19 mouse cellular contexts compared by ENCODE assay signal in genomic region chr2:104041632-104042031, GRCm38 (mm10). TPM values are rescaled to one million over a fixed set of nuclear protein-coding genes. Genes with fewer than 3 reads are reported as not detected.
DNase-seq lines count a peak whose midpoint lies in the region; ATAC-seq and TF ChIP-seq lines count a peak whose summit lies in the region.
"Had no signal": no experiment of that assay in that cellular context is flagged by ENCODE, and none has a peak within 500 bp of the region (broad histone marks: within the 10 kb centered on the region; RNA-seq: fewer than 3 reads in every experiment).

No protein-coding gene starts in this region.

- 0 out of 2 replicates have a peak overlapping the region, but pooled peaks have one; percentile 14 for H3K27ac ChIP-seq in liver, embryonic 16.5 days (ENCODE audit: low read length)
- H3K27ac ChIP-seq in left cerebral cortex, adult 2 months = no peak overlapping the region
- H3K27ac ChIP-seq: heart, embryonic 15.5 days; macrophage had no signal

- no peak overlapping the region for H3K4me2 ChIP-seq in liver, embryonic 16.5 days (ENCODE audit: low read depth, low read length)
- H3K4me2 ChIP-seq: heart, embryonic 15.5 days had no signal

- H3K9ac ChIP-seq in liver, embryonic 16.5 days (ENCODE audit: low read depth, low read length) = no peak overlapping the region
- H3K9ac ChIP-seq: heart, embryonic 15.5 days had no signal

- intact Hi-C loops in left cerebral cortex, adult 2 months (cut with DNase I) = no loop called here

- no peak for TF ChIP-seq CTCF in left cerebral cortex, adult 2 months (IDR thresholded peaks at IDR 0.05)

- ATAC-seq in CD4-positive, CD25-positive, alpha-beta regulatory T cell, adult 4 months = peak; percentile 57
- ATAC-seq in liver, embryonic 16.5 days (ENCODE audit: low read depth) = no peak
- ATAC-seq: activated CD4-positive, CD25-positive, alpha-beta regulatory T cell, adult 4 months; hindbrain, embryonic 16.5 days had no signal

- H3K4me3 ChIP-seq in liver, embryonic 16.5 days (ENCODE audit: low read depth, low read length) = no peak overlapping the region
- H3K4me3 ChIP-seq in left cerebral cortex, adult 2 months = no peak overlapping the region
- H3K4me3 ChIP-seq: heart, embryonic 15.5 days had no signal

- 68% methylated on average over 5 of the region's 5 CpGs for WGBS in liver, embryonic 16.5 days (ENCODE audit: insufficient replicate concordance)

- no peaks in the 10 kb centered on the region for H3K9me3 ChIP-seq in liver, embryonic 16.5 days (replicated peaks; ENCODE audit: control insufficient read depth, low read length)
- H3K9me3 ChIP-seq: heart, embryonic 15.5 days had no signal

- peaks cover 35% of the 10 kb centered on the region for H3K36me3 ChIP-seq in liver, embryonic 16.5 days (ENCODE audit: control insufficient read depth, insufficient read depth)

- peaks cover 17% of the 10 kb centered on the region for H3K4me1 ChIP-seq in liver, embryonic 16.5 days (ENCODE audit: control insufficient read depth, low read depth, low read length)
- H3K4me1 ChIP-seq: heart, embryonic 15.5 days had no signal

- no peaks in the 10 kb centered on the region for H3K27me3 ChIP-seq in liver, embryonic 16.5 days (ENCODE audit: control insufficient read depth, insufficient read depth, low read depth, low read length)
- H3K27me3 ChIP-seq: heart, embryonic 15.5 days had no signal

- DNase-seq in kidney, postnatal 4 days = peak; percentile 11 to 13
- no peak for DNase-seq in kidney, adult 8-10 months
- peak; percentile 63 for DNase-seq in adrenal gland, postnatal 10 days
- no peak for DNase-seq in spleen, postnatal 10 days (ENCODE audit: low spot score in 2 of 2)
- no peak for DNase-seq in left cerebral cortex, adult 2 months (ENCODE audit: extremely low spot score in 1 of 2, low spot score in 2 of 2)
- no peak for DNase-seq in heart, adult 9 months (ENCODE audit: low spot score in 2 of 2)
- DNase-seq: cerebellum, adult 11-12 months; embryo, embryonic 11 days; gastrocnemius, postnatal 14 days; kidney, postnatal 14 days; right cerebral cortex, postnatal 25 days had no signal

RNA-seq across cellular contexts. Expression of gene 4931422A03Rik, which starts 13.5 kb away (rescaled TPM):
- under 1 TPM in 1 of 2 experiments, not detected in 1; 0.93 TPM for polyA plus RNA-seq in CD4-positive, CD25-positive, alpha-beta regulatory T cell, adult 4 months (2017; shearing (Covaris generic))
- not detected for total RNA-seq in adrenal gland, postnatal 10 days (2021)
- 1.1 and 1.8 TPM in 2 replicates for polyA plus RNA-seq in liver, embryonic 16.5 days (2015; fragmentation: Nextera tagmentation; extraction: Ambion mirVana)
- total RNA-seq in left cerebral cortex, adult 2 months (2021) = not detected
- total RNA-seq: gastrocnemius, postnatal 14 days; left cerebral cortex, postnatal 10 days had no signal
- polyA plus RNA-seq: macrophage had no signal

RNA-seq across cellular contexts. Expression of gene Fbxo3, which starts 14.1 kb away (rescaled TPM):
- 10 to 100 TPM; 39.2 to 39.4 TPM for polyA plus RNA-seq in CD4-positive, CD25-positive, alpha-beta regulatory T cell, adult 4 months (2017; shearing (Covaris generic))
- total RNA-seq in adrenal gland, postnatal 10 days (2021) = 10 to 100 TPM; 74.6 to 85.7 TPM
- 46.9 and 53.9 TPM in 2 replicates for polyA plus RNA-seq in liver, embryonic 16.5 days (2015; fragmentation: Nextera tagmentation; extraction: Ambion mirVana)
- total RNA-seq in left cerebral cortex, adult 2 months (2021) = 10 to 100 TPM; 55.4 to 59.7 TPM

RNA-seq across cellular contexts. Expression of gene Gm10912, which starts 24.0 kb away (rescaled TPM):
- under 1 TPM in 1 of 2 experiments, not detected in 1; 0.19 TPM for polyA plus RNA-seq in CD4-positive, CD25-positive, alpha-beta regulatory T cell, adult 4 months (2017; shearing (Covaris generic))
- under 1 TPM; 0.15 to 0.30 TPM for total RNA-seq in adrenal gland, postnatal 10 days (2021)
- 0.05 and 0.21 TPM in 2 replicates for polyA plus RNA-seq in liver, embryonic 16.5 days (2015; fragmentation: Nextera tagmentation; extraction: Ambion mirVana)
- under 1 TPM; 0.54 to 0.68 TPM for total RNA-seq in left cerebral cortex, adult 2 months (2021)
- polyA plus RNA-seq: activated CD4-positive, CD25-positive, alpha-beta regulatory T cell, adult 4 months; hindbrain, embryonic 16.5 days; macrophage; stomach, embryonic 14.5 days had no signal

RNA-seq across cellular contexts. Expression of gene Gm10799, which starts 26.7 kb away (rescaled TPM):
- not detected for polyA plus RNA-seq in CD4-positive, CD25-positive, alpha-beta regulatory T cell, adult 4 months (2017; shearing (Covaris generic))
- not detected for total RNA-seq in adrenal gland, postnatal 10 days (2021)
- not detected in 2 replicates for polyA plus RNA-seq in liver, embryonic 16.5 days (2015; fragmentation: Nextera tagmentation; extraction: Ambion mirVana)
- not detected for total RNA-seq in left cerebral cortex, adult 2 months (2021)
- total RNA-seq: gastrocnemius, postnatal 14 days; left cerebral cortex, postnatal 10 days had no signal
- polyA plus RNA-seq: activated CD4-positive, CD25-positive, alpha-beta regulatory T cell, adult 4 months; heart, embryonic 15.5 days; hindbrain, embryonic 16.5 days; macrophage; stomach, embryonic 14.5 days had no signal

RNA-seq across cellular contexts. Expression of gene Cd59b, which starts 28.0 kb away (rescaled TPM):
- polyA plus RNA-seq in CD4-positive, CD25-positive, alpha-beta regulatory T cell, adult 4 months (2017; shearing (Covaris generic)) = 1 to 10 TPM in 1 of 2 experiments, not detected in 1; 1.4 TPM
- 1 to 10 TPM; 4.7 to 5.0 TPM for total RNA-seq in adrenal gland, postnatal 10 days (2021)
- 9.7 and 11.0 TPM in 2 replicates for polyA plus RNA-seq in liver, embryonic 16.5 days (2015; fragmentation: Nextera tagmentation; extraction: Ambion mirVana)
- 1 to 10 TPM in 1 of 2 experiments, under 1 TPM in 1; 0.63 to 1.2 TPM for total RNA-seq in left cerebral cortex, adult 2 months (2021)
- polyA plus RNA-seq: activated CD4-positive, CD25-positive, alpha-beta regulatory T cell, adult 4 months; macrophage had no signal

Comparison
In these comparisons a context has a peak if more than half of its experiments do, and no peak if none do; other contexts are left out.
1. DNase-seq: peak in kidney, postnatal 4 days (2 of 2) and adrenal gland, postnatal 10 days (single experiment); none in kidney, adult 8-10 months (0 of 2), spleen, postnatal 10 days (0 of 2), left cerebral cortex, adult 2 months (0 of 2) and heart, adult 9 months (0 of 2).